Mouse (Mus musculus) T-helper 17 cell (primary cell): ENCODE results near the gene Scn4b.

ENCODE experiments used
- in situ Hi-C, 2 experiments: fragments of 300-600 bp; cut with MboI, MseI; formaldehyde crosslinking; loops; 1 replicate in 1 of 2; 2 replicates in 1 of 2; pipeline ENCODE4 v1.15.1; 2025; ENCODE audit warnings: high pct_unique_total_duplicates in 2 of 2

The Scn4b gene

GRCm38 (mm10) chr9:45125211-45125610 lies 13.0 kb upstream of the Scn4b start:
- in situ Hi-C loops, result no loop called here

- in situ Hi-C loops, result no loop called here
Measured at GRCm38 (mm10) chr9:45126941-45127340, 11.3 kb upstream of the Scn4b start.

GRCm38 (mm10) chr9:45130119-45130518 lies 8.1 kb upstream of the Scn4b start:
- in situ Hi-C loops, result no loop called here

- in situ Hi-C loops, result no loop called here
Measured at GRCm38 (mm10) chr9:45133484-45134310, 4.5 kb upstream of the Scn4b start.

- in situ Hi-C loops, result no loop called here
Measured at GRCm38 (mm10) chr9:45136442-45137169, 1.6 kb upstream of the Scn4b start.

GRCm38 (mm10) chr9:45139082-45139481 lies 887 bp downstream of the Scn4b start:
- in situ Hi-C loops, result no loop called here

- in situ Hi-C loops, result loop anchor here (5.0 to 10.0 kb wide), 5 partner anchors 114 to 1086 kb away; partner anchors contain the start of gene Apoa1 (in 1 of the 2)
Measured at GRCm38 (mm10) chr9:45140945-45141344, 2.8 kb downstream of the Scn4b start.

- in situ Hi-C loops, result loop anchor here (5.0 to 10.0 kb wide), 5 partner anchors 115 to 1085 kb away; partner anchors contain the start of gene Apoa1 (in 1 of the 2)
Measured at GRCm38 (mm10) chr9:45142686-45143085, 4.5 kb downstream of the Scn4b start.

- in situ Hi-C loops, result loop anchor here (5.0 to 10.0 kb wide), 4 partner anchors 231 to 431 kb away; no protein-coding TSS in a partner anchor
Measured at GRCm38 (mm10) chr9:45145533-45146266, 7.5 kb downstream of the Scn4b start.

GRCm38 (mm10) chr9:45146267-45146597 lies 8.0 kb downstream of the Scn4b start:
- in situ Hi-C loops, result loop anchor here (5.0 to 10.0 kb wide), 4 partner anchors 231 to 431 kb away; no protein-coding TSS in a partner anchor

GRCm38 (mm10) chr9:45150933-45151332 lies 12.7 kb downstream of the Scn4b start:
- in situ Hi-C loops, result no loop called here

- in situ Hi-C loops, result no loop called here
Measured at GRCm38 (mm10) chr9:45153361-45153760, 15.2 kb downstream of the Scn4b start.

- in situ Hi-C loops, result no loop called here
Measured at GRCm38 (mm10) chr9:45167903-45168302, 29.7 kb downstream of the Scn4b start.

- in situ Hi-C loops, result no loop called here
Measured at GRCm38 (mm10) chr9:45170150-45170549, 32.0 kb downstream of the Scn4b start.

- in situ Hi-C loops, result no loop called here
Measured at GRCm38 (mm10) chr9:45171073-45171610, 32.9 kb downstream of the Scn4b start.

- in situ Hi-C loops, result no loop called here
Measured at GRCm38 (mm10) chr9:45173475-45173874, 35.3 kb downstream of the Scn4b start.

GRCm38 (mm10) chr9:45179282-45179681 lies 41.1 kb downstream of the Scn4b start:
- in situ Hi-C loops, result no loop called here

- in situ Hi-C loops, result no loop called here
Measured at GRCm38 (mm10) chr9:45181770-45182169, 43.6 kb downstream of the Scn4b start, which contains the start of gene BC049352. BC049352 (plus strand) TSS chr9:45182007.

GRCm38 (mm10) chr9:45182521-45182920 lies 44.3 kb downstream of the Scn4b start:
- in situ Hi-C loops, result no loop called here

GRCm38 (mm10) chr9:45183266-45183665 lies 45.1 kb downstream of the Scn4b start:
- in situ Hi-C loops, result no loop called here

- in situ Hi-C loops, result no loop called here
Measured at GRCm38 (mm10) chr9:45185250-45185649, 47.1 kb downstream of the Scn4b start.
